Mouse (Mus musculus): ENCODE measurements around the gene Pdia4. TPM values are rescaled to one million over a fixed set of nuclear protein-coding genes. Genes with fewer than 3 reads are reported as not detected.

The Pdia4 gene
- polyA plus RNA-seq, 1 experiment from 2014 or later, result 236 TPM

GRCm38 (mm10) chr6:47809053-47809452 is 4.2 kb downstream of the Pdia4 start:
- Histone ChIP-seq H3K27ac (0 out of 2 replicates have a peak overlapping the region, but pooled peaks have one; percentile 4), H3K9ac (no peak overlapping the region), H3K4me2 (replicated peaks) (peak overlapping the region; percentile 21; the same call in 1 of the 2 replicates), H3K4me1 (peaks cover 31% of the 10 kb centered on the region), H3K27me3 (no peaks in the 10 kb centered on the region), H3K4me3 (no peak overlapping the region), H3K36me3 (peaks cover 30% of the 10 kb centered on the region), H3K9me3 (replicated peaks) (no peaks in the 10 kb centered on the region)
- WGBS, result 76% methylated on average over 4 of the region's 4 CpGs
- no peak for ATAC-seq (ENCODE audit: low FRiP score)

GRCm38 (mm10) chr6:47808545-47808944 is 4.7 kb downstream of the Pdia4 start:
- ATAC-seq (ENCODE audit: low FRiP score), result no peak
- H3K9me3 ChIP-seq (replicated peaks), result no peaks in the 10 kb centered on the region
- H3K9ac ChIP-seq, result no peak overlapping the region
- no peaks in the 10 kb centered on the region for H3K27me3 ChIP-seq
- H3K4me2 ChIP-seq (replicated peaks), result no peak overlapping the region
- H3K36me3 ChIP-seq, result peaks cover 35% of the 10 kb centered on the region
- 0 out of 2 replicates have a peak overlapping the region, but pooled peaks have one; percentile 7 for H3K27ac ChIP-seq
- 95% methylated on average over 5 of the region's 5 CpGs for WGBS
- H3K4me1 ChIP-seq, result peaks cover 31% of the 10 kb centered on the region
- no peak overlapping the region for H3K4me3 ChIP-seq

- no peak for ATAC-seq (ENCODE audit: low FRiP score)
- 95% methylated on average over 2 of the region's 2 CpGs for WGBS
- Histone ChIP-seq H3K27me3 (no peaks in the 10 kb centered on the region), H3K4me3 (no peak overlapping the region), H3K4me2 (replicated peaks) (no peak overlapping the region), H3K9ac (no peak overlapping the region), H3K9me3 (replicated peaks) (no peaks in the 10 kb centered on the region), H3K36me3 (peaks cover 46% of the 10 kb centered on the region), H3K4me1 (peaks cover 31% of the 10 kb centered on the region), H3K27ac (no peak overlapping the region)
Observed at GRCm38 (mm10) chr6:47807419-47807818, 5.8 kb downstream of the Pdia4 start.

GRCm38 (mm10) chr6:47805520-47805919 is 7.7 kb downstream of the Pdia4 start:
- no peak for ATAC-seq (ENCODE audit: low FRiP score)
- WGBS, result 82% methylated on average over 2 of the region's 2 CpGs
- peaks cover 64% of the 10 kb centered on the region for H3K36me3 ChIP-seq

GRCm38 (mm10) chr6:47799079-47799478 is 14.2 kb downstream of the Pdia4 start:
- Histone ChIP-seq H3K9ac (no peak overlapping the region), H3K9me3 (replicated peaks) (no peaks in the 10 kb centered on the region), H3K4me1 (no peaks in the 10 kb centered on the region), H3K27me3 (no peaks in the 10 kb centered on the region), H3K36me3 (peaks cover 92% of the 10 kb centered on the region), H3K4me3 (no peak overlapping the region), H3K27ac (no peak overlapping the region), H3K4me2 (replicated peaks) (no peak overlapping the region)
- ATAC-seq (ENCODE audit: low FRiP score), result no peak
- WGBS, result 52% methylated on average over 6 of the region's 6 CpGs

More at GRCm38 (mm10) chr6:47805520-47805919, 7.7 kb downstream of the Pdia4 start:
- no peaks in the 10 kb centered on the region for H3K9me3 ChIP-seq (replicated peaks)
- no peak overlapping the region for H3K4me2 ChIP-seq (replicated peaks)
- H3K9ac ChIP-seq, result no peak overlapping the region
- peaks cover 15% of the 10 kb centered on the region for H3K4me1 ChIP-seq
- no peak overlapping the region for H3K4me3 ChIP-seq
- no peak overlapping the region for H3K27ac ChIP-seq
- H3K27me3 ChIP-seq, result no peaks in the 10 kb centered on the region

GRCm38 (mm10) chr6:47794106-47794830 is 19.0 kb downstream of the Pdia4 start:
- Histone ChIP-seq H3K4me1 (no peaks in the 10 kb centered on the region), H3K4me2 (replicated peaks) (no peak overlapping the region), H3K27me3 (no peaks in the 10 kb centered on the region), H3K9me3 (replicated peaks) (no peaks in the 10 kb centered on the region), H3K9ac (no peak overlapping the region), H3K4me3 (no peak overlapping the region), H3K36me3 (peaks cover 45% of the 10 kb centered on the region), H3K27ac (peak overlapping the region; percentile 4; the same call in 1 of the 2 replicates)
- ATAC-seq (ENCODE audit: low FRiP score), result peak; percentile 69; the same call in 1 of the 2 replicates
- 49% methylated on average over 10 of the region's 10 CpGs for WGBS

- no peak for ATAC-seq (ENCODE audit: low FRiP score)
- H3K36me3 ChIP-seq, result peaks cover 35% of the 10 kb centered on the region
- H3K27ac ChIP-seq, result no peak overlapping the region
- no peak overlapping the region for H3K4me3 ChIP-seq
- H3K9me3 ChIP-seq (replicated peaks), result no peaks in the 10 kb centered on the region
- no peaks in the 10 kb centered on the region for H3K27me3 ChIP-seq
- no peak overlapping the region for H3K4me2 ChIP-seq (replicated peaks)
- H3K4me1 ChIP-seq, result peaks cover 7% of the 10 kb centered on the region; the same call in 1 of the 2 replicates
- H3K9ac ChIP-seq, result no peak overlapping the region
- WGBS, result 80% methylated on average over 5 of the region's 5 CpGs
Observed at GRCm38 (mm10) chr6:47793284-47793683, 19.9 kb downstream of the Pdia4 start.

GRCm38 (mm10) chr6:47792533-47792932 is 20.7 kb downstream of the Pdia4 start:
- peaks cover 28% of the 10 kb centered on the region for H3K36me3 ChIP-seq
- no peak overlapping the region for H3K27ac ChIP-seq
- no peaks in the 10 kb centered on the region for H3K9me3 ChIP-seq (replicated peaks)
- no peak overlapping the region for H3K4me2 ChIP-seq (replicated peaks)
- no peaks in the 10 kb centered on the region for H3K27me3 ChIP-seq
- 92% methylated on average over 2 of the region's 2 CpGs for WGBS
- ATAC-seq (ENCODE audit: low FRiP score), result no peak
- peaks cover 7% of the 10 kb centered on the region; the same call in 1 of the 2 replicates for H3K4me1 ChIP-seq
- H3K9ac ChIP-seq, result no peak overlapping the region
- H3K4me3 ChIP-seq, result no peak overlapping the region

- H3K27me3 ChIP-seq, result no peaks in the 10 kb centered on the region
- WGBS, result 54% methylated on average over 2 of the region's 2 CpGs
- no peak for ATAC-seq (ENCODE audit: low FRiP score)
- no peaks in the 10 kb centered on the region for H3K9me3 ChIP-seq (replicated peaks)
- peaks cover 7% of the 10 kb centered on the region; the same call in 1 of the 2 replicates for H3K4me1 ChIP-seq
- peaks cover 12% of the 10 kb centered on the region for H3K36me3 ChIP-seq
- H3K9ac ChIP-seq, result no peak overlapping the region
- H3K27ac ChIP-seq, result no peak overlapping the region
- no peak overlapping the region for H3K4me2 ChIP-seq (replicated peaks)
- no peak overlapping the region for H3K4me3 ChIP-seq
Observed at GRCm38 (mm10) chr6:47790745-47791144, 22.5 kb downstream of the Pdia4 start.

- Histone ChIP-seq H3K4me1 (peaks cover 7% of the 10 kb centered on the region; the same call in 1 of the 2 replicates), H3K9me3 (replicated peaks) (no peaks in the 10 kb centered on the region), H3K4me2 (replicated peaks) (peak overlapping the region; percentile 53), H3K27me3 (no peaks in the 10 kb centered on the region), H3K36me3 (no peaks in the 10 kb centered on the region), H3K27ac (peak overlapping the region; percentile 94), H3K4me3 (peak overlapping the region; percentile 41), H3K9ac (peak overlapping the region; percentile 65)
- 0 out of 2 replicates have a peak, but pooled peaks have one; percentile 43 for ATAC-seq (ENCODE audit: low FRiP score)
- WGBS, result 47% methylated on average over 3 of the region's 3 CpGs
Observed at GRCm38 (mm10) chr6:47788821-47789220, 24.4 kb downstream of the Pdia4 start.

- 2% methylated on average over 18 of the region's 18 CpGs for WGBS
- Histone ChIP-seq H3K4me1 (peaks cover 7% of the 10 kb centered on the region; the same call in 1 of the 2 replicates), H3K9me3 (replicated peaks) (no peaks in the 10 kb centered on the region), H3K4me3 (peak overlapping the region; percentile 41), H3K36me3 (no peaks in the 10 kb centered on the region), H3K27ac (peak overlapping the region; percentile 94), H3K4me2 (replicated peaks) (peak overlapping the region; percentile 53), H3K27me3 (no peaks in the 10 kb centered on the region), H3K9ac (peak overlapping the region; percentile 65)
- peak; percentile 96 for ATAC-seq (ENCODE audit: low FRiP score)
Observed at GRCm38 (mm10) chr6:47787941-47788736, 25.1 kb downstream of the Pdia4 start.

- H3K27ac ChIP-seq, result no peak overlapping the region
- ATAC-seq (ENCODE audit: low FRiP score), result no peak
- no peak overlapping the region for H3K4me2 ChIP-seq (replicated peaks)
- no peaks in the 10 kb centered on the region for H3K9me3 ChIP-seq (replicated peaks)
- 74% methylated on average over 5 of the region's 5 CpGs for WGBS
- no peaks in the 10 kb centered on the region for H3K27me3 ChIP-seq
- H3K9ac ChIP-seq, result no peak overlapping the region
- no peaks in the 10 kb centered on the region for H3K36me3 ChIP-seq
- peaks cover 13% of the 10 kb centered on the region for H3K4me1 ChIP-seq
- H3K4me3 ChIP-seq, result no peak overlapping the region
Observed at GRCm38 (mm10) chr6:47784707-47785412, 28.4 kb downstream of the Pdia4 start.
